In genomic region chr9:97056541-97057338, GRCm38 (mm10) we compare ENCODE assay signal across 8 mouse cellular contexts. TPM values are rescaled to one million over a fixed set of nuclear protein-coding genes. Genes with fewer than 3 reads are reported as not detected.
DNase-seq lines count a peak whose midpoint lies in the region; ATAC-seq lines count a peak whose summit lies in the region.
"Had no signal": no experiment of that assay in that cellular context is flagged by ENCODE, and none has a peak within 500 bp of the region (broad histone marks: within the 10 kb centered on the region; RNA-seq: fewer than 3 reads in every experiment).

No protein-coding gene starts in this region.

- peak; percentile 27 for DNase-seq in kidney, postnatal 10 days
- no peak for DNase-seq in kidney, adult 18-20 months
- peak; percentile 54 for DNase-seq in embryonic facial prominence, embryonic 11.5 days (ENCODE audit: low spot score)
- no peak for DNase-seq in T-cell, adult 2 months (ENCODE audit: low spot score)
- no peak for DNase-seq in layer of hippocampus, adult 8-10 months (ENCODE audit: low spot score in 2 of 2)
- DNase-seq: lung, postnatal 10 days had no signal

- H3K9me3 ChIP-seq in embryonic facial prominence, embryonic 11.5 days (replicated peaks; ENCODE audit: control insufficient read depth, low read length): no peaks in the 10 kb centered on the region
- no peaks in the 10 kb centered on the region for H3K9me3 ChIP-seq in hindbrain, embryonic 12.5 days (replicated peaks)
- no peaks in the 10 kb centered on the region for H3K9me3 ChIP-seq in neural tube, embryonic 12.5 days

- no peak overlapping the region for H3K4me3 ChIP-seq in embryonic facial prominence, embryonic 11.5 days (ENCODE audit: low read depth, low read length)
- no peak overlapping the region for H3K4me3 ChIP-seq in hindbrain, embryonic 12.5 days
- no peak overlapping the region for H3K4me3 ChIP-seq in neural tube, embryonic 12.5 days

- no peak overlapping the region for H3K27ac ChIP-seq in embryonic facial prominence, embryonic 11.5 days (replicated peaks; ENCODE audit: low read depth, low read length)
- peak overlapping the region; percentile 40; the same call in 1 of the 2 replicates for H3K27ac ChIP-seq in hindbrain, embryonic 12.5 days
- no peak overlapping the region for H3K27ac ChIP-seq in neural tube, embryonic 12.5 days

- no peak overlapping the region; the same call in 1 of the 2 replicates for H3K9ac ChIP-seq in embryonic facial prominence, embryonic 11.5 days (replicated peaks; ENCODE audit: low read length)
- H3K9ac ChIP-seq in hindbrain, embryonic 12.5 days: no peak overlapping the region
- H3K9ac ChIP-seq in neural tube, embryonic 12.5 days: no peak overlapping the region

- no peaks in the 10 kb centered on the region for H3K27me3 ChIP-seq in embryonic facial prominence, embryonic 11.5 days (ENCODE audit: control insufficient read depth, insufficient read depth, low read length)
- no peaks in the 10 kb centered on the region for H3K27me3 ChIP-seq in hindbrain, embryonic 12.5 days
- no peaks in the 10 kb centered on the region for H3K27me3 ChIP-seq in neural tube, embryonic 12.5 days (replicated peaks)

- peak overlapping the region; percentile 25; the same call in 1 of the 2 replicates for H3K4me2 ChIP-seq in embryonic facial prominence, embryonic 11.5 days (ENCODE audit: low read depth, low read length)
- H3K4me2 ChIP-seq in hindbrain, embryonic 12.5 days (replicated peaks): peak overlapping the region; percentile 15; the same call in 1 of the 2 replicates
- H3K4me2 ChIP-seq in neural tube, embryonic 12.5 days (replicated peaks): no peak overlapping the region

- ATAC-seq in embryonic facial prominence, embryonic 11.5 days (replicated peaks; ENCODE audit: insufficient number of reproducible peaks, low FRiP score, low TSS enrichment, low read depth): peak; percentile 42; the same call in 1 of the 2 replicates
- peak; percentile 34; the same call in 1 of the 2 replicates for ATAC-seq in hindbrain, embryonic 12.5 days (ENCODE audit: low FRiP score)
- ATAC-seq in neural tube, embryonic 12.5 days (ENCODE audit: low FRiP score, low read depth): peak; percentile 56; the same call in 1 of the 2 replicates

- no peaks in the 10 kb centered on the region for H3K4me1 ChIP-seq in embryonic facial prominence, embryonic 11.5 days (ENCODE audit: control insufficient read depth, insufficient read depth, low read length)
- peaks cover 17% of the 10 kb centered on the region for H3K4me1 ChIP-seq in hindbrain, embryonic 12.5 days
- H3K4me1 ChIP-seq in neural tube, embryonic 12.5 days: peaks cover 14% of the 10 kb centered on the region

- H3K36me3 ChIP-seq in embryonic facial prominence, embryonic 11.5 days (replicated peaks; ENCODE audit: control insufficient read depth, insufficient read depth, low read depth, low read length): no peaks in the 10 kb centered on the region
- no peaks in the 10 kb centered on the region for H3K36me3 ChIP-seq in hindbrain, embryonic 12.5 days
- no peaks in the 10 kb centered on the region for H3K36me3 ChIP-seq in neural tube, embryonic 12.5 days

- WGBS in embryonic facial prominence, embryonic 11.5 days: 31% methylated on average over 18 of the region's 18 CpGs
- 60% methylated on average over 18 of the region's 18 CpGs for WGBS in hindbrain, embryonic 12.5 days
- WGBS in neural tube, embryonic 12.5 days: 71% methylated on average over 18 of the region's 18 CpGs

RNA-seq across cellular contexts. Expression of gene Spsb4, which starts 38.1 kb away (rescaled TPM):
- 39.7 TPM in 2 replicates for polyA plus RNA-seq in embryonic facial prominence, embryonic 11.5 days (2014; fragmentation: Nextera tagmentation; extraction: Ambion mirVana)
- 88.2 and 89.2 TPM in 2 replicates for polyA plus RNA-seq in hindbrain, embryonic 12.5 days (2016; fragmentation: Nextera tagmentation; extraction: Ambion mirVana)
- 126 TPM in 2 replicates for polyA plus RNA-seq in neural tube, embryonic 12.5 days (2016; fragmentation: Nextera tagmentation; extraction: Ambion mirVana)
- total RNA-seq in layer of hippocampus, adult 8-10 months (2022): 1 to 10 TPM; 3.2 to 6.0 (median 4.1) TPM

RNA-seq across cellular contexts. Expression of gene Slc25a36, which starts 54.2 kb away (rescaled TPM):
- 97.3 and 99.9 TPM in 2 replicates for polyA plus RNA-seq in embryonic facial prominence, embryonic 11.5 days (2014; fragmentation: Nextera tagmentation; extraction: Ambion mirVana)
- polyA plus RNA-seq in hindbrain, embryonic 12.5 days (2016; fragmentation: Nextera tagmentation; extraction: Ambion mirVana): 99.8 and 113 TPM in 2 replicates
- polyA plus RNA-seq in neural tube, embryonic 12.5 days (2016; fragmentation: Nextera tagmentation; extraction: Ambion mirVana): 76.2 and 79.4 TPM in 2 replicates
- total RNA-seq in layer of hippocampus, adult 8-10 months (2022): 10 to 100 TPM; 70.8 to 93.0 (median 81.4) TPM

Comparison
In these comparisons a context has a peak if more than half of its experiments do, and no peak if none do; other contexts are left out.
1. DNase-seq: peak in kidney, postnatal 10 days (single experiment) and embryonic facial prominence, embryonic 11.5 days (single experiment); none in kidney, adult 18-20 months (single experiment), T-cell, adult 2 months (single experiment) and layer of hippocampus, adult 8-10 months (0 of 2).
2. Peak in every context shown above with its lines, with median percentiles within 50 percentile points of each other: ATAC-seq.